Mouse (Mus musculus): ENCODE measurements at regions not wholly inside any gene's neighbourhood (a gene's known extent, or its start where the extent isn't known, plus 50 kb on each side); places are given as distances from the start of the nearest gene placed in this dataset.

DNA sequence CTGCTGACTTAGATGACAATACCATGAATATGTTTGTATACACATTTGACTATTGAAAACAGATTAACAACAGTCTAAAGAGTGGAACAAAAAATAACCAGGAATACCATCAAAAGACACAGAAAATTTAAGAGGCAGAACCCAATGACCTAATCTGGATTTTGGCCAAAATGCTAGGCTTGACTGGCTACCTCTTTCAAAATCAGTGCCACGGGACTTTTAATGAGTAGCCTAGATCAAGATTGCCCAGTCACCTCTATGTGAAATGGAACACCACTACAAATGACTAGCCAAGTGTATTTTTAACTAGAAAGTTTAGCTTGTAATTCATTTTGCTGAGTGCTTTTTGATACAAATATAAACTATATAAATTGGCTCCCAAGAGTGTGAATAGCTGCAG is 286.0 kb upstream of the N6amt1 start:
- DNase-seq (ENCODE audit: low spot score), result no peak

DNA sequence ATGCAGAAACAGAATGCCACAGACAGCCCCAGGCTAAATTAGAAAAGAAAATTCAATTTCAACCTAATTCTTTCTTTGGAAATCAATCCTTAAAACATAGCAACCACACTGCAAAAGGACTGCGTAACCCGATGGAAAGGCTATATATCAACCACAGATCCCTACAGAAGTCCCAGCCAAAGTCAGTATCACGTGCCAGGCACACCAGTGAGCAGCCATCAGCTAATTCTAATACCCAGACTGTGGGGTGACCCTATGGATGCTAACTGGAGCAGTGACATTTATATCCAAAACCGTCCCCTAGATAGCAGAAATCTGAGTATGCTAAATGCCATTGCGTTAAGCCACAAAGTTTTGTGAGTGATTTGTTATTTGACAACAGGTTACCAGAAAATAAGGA is 286.5 kb upstream of the N6amt1 start:
- no peak for DNase-seq (ENCODE audit: low spot score)

DNA sequence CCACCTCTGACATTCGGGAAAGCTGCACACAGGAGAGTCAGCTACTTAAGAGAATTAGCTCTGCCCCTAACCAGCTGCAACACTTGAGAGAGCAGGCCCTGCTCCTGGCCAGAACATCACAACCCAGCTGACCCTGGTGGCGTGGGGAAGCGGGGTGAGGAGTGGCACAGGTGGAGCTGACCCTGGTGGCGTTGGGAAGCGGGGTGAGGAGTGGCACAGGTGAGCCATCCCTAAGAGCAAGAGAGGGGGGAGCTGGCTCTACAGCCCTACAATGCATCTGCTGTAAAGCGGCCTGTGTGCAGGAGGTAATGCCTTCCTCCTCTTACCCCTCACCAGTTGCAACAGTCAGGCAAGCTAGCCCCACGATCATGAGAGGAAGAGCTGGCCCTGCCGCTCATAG is 293.5 kb upstream of the N6amt1 start:
- no peak for DNase-seq (ENCODE audit: low spot score)

DNA sequence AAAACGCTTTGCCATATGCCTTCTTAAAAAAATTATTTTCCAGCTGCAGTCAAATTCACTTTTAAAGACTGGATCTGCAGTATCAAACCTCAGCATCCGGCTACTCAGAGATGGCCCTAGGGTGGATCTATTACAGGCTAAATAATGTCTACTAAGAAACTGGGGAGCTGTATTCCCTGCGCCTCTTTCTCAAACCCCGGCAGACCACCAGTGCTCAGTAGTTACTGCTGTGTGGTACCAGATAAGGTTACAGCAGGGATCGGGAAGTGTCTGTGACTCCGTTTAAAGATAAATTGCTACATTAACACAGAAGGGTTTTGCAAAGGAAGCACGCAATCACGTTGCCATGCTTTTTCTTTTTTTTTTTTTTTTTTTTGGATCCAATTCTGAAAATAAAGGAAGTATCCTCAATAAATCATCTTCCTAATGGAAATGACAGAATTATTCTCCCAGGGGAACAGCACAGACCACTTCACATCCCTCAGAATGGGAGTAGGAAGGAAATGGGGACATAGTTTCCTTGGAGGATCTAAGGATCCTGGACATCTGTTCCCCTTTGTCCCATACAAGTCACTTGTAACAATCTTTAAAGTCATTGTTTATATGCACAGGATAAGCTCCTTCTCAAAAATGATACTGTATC is 304.1 kb upstream of the N6amt1 start:
- no peak for DNase-seq (ENCODE audit: low spot score)

DNA sequence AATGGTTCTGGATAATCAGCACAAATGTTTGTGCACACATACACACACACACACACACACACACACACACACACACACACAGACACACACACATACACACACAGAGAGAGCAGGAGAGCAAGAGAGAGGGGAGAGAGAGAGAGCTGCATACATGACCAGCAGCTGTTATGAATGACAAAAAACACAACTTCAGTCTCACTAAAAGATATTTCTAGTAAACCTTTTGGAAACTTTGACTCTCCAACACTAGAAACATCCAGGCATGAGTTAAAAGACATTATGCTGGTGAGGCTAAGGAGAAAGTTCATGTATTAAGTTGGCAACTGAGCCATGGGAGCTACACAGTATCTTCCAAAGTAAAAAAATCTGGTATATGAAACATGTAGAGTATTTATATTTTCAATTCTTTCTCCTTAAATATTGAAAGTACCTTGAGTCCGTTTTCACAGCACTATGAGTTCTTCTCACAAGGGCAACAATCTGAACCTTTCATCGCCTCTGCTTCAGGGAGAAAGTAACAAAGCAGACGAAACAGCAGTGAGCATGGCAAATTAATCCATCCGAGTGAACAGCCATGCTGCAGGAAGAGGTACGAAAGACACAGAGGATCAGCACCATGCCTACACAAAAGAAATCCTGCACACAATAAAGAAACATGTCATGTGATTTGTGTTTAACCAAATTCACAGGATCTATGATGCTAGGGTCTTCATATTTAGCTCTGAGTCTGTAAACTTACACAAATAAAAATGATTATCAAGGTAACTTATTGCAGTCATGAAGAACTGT is 309.0 kb upstream of the N6amt1 start:
- DNase-seq (ENCODE audit: low spot score), result no peak

DNA sequence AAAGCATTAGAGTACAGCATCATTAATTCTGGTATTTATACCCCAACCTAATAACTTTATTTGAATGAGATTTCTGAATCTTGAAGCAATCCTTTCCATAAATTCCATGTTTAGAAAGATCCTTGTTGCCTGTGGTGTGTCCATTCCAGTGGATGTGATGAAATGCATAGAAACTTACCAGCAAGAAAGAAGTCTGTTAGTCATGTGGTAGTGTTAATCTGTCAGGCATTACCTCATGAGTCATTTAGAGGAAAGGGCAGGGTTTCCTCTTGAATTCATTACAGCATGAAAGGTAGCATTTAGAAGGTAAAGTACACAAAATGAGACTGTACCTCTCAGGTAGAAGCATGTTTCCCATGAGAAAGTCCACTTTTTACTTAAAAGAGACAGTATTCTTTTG is 310.3 kb upstream of the N6amt1 start:
- no peak for DNase-seq (ENCODE audit: low spot score)

DNA sequence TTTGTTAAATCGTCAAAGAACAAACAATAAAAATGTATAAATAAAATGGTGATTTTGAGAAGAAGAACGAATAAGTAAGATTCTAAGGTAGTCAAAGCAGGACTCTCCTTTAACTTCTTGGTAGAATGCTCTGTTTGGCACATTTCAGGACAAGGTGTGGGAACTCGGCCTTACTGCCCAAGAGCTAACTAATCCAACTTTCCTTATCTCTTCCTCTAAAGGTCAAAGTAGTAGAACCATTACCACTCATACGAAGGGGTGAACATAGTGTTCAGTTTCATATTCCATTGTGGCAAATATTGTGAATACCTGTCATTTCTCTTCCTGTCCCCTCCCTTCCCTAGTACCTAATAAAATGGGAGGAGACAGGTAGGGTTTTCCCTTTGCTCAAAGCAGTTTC is 313.6 kb upstream of the N6amt1 start:
- DNase-seq (ENCODE audit: low spot score), result no peak

DNA sequence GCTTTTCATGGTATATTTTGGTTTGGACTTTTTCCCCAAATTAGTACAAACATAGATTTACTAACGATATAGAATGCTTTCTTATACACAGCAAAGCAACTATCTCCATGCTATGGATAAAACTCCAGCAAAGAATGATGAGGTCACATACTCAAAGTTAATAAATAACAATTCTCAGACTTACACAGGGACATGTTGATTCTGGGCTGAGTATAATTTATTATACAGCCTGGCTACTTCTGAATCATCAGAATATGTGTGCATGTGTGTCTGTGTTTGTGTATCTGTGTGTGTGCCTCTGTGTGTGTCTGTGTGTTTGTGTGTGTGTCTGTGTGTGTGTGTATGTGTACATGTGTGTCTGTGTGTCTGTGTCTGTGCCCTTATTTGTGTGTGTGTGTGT is 314.1 kb upstream of the N6amt1 start:
- no peak for DNase-seq (ENCODE audit: low spot score)

DNA sequence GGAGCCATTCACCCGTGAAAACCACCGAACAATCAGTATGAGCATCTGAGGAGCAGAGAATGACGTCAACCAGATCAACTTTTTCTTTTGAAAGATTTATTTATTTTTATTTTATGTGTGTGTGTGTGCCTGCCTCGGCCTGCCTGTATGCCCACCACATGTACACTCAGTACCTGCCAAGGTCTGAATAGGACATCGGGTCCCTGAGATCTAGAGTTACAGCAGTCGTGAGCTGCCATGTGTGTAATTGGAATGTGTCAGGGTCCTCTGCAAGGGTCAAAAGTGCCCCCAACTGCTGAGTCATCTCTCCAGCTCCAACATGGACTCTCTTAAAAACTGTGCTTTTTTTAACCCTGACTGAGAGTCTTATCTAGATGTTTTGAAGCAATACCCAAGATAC is 316.9 kb upstream of the N6amt1 start:
- no peak for DNase-seq (ENCODE audit: low spot score)

DNA sequence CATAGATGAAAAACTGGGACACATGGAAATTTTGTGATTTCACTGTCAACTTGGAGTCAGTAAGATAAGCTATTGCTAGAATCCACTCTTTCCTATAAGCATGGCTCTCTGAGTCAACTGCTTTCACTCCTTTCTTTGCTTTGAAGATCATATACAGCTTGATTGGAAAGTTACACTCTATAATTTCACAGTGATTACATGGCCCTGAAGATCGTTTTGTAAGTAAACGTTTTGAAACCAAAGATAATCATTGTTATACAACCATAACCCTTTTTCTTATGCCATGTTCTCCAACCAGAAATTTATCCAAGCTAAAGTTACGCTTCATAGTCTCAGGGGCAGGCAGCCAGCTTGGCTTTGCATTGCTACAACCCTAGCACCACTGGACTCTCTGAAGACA is 322.1 kb upstream of the N6amt1 start:
- no peak for DNase-seq (ENCODE audit: low spot score)

DNA sequence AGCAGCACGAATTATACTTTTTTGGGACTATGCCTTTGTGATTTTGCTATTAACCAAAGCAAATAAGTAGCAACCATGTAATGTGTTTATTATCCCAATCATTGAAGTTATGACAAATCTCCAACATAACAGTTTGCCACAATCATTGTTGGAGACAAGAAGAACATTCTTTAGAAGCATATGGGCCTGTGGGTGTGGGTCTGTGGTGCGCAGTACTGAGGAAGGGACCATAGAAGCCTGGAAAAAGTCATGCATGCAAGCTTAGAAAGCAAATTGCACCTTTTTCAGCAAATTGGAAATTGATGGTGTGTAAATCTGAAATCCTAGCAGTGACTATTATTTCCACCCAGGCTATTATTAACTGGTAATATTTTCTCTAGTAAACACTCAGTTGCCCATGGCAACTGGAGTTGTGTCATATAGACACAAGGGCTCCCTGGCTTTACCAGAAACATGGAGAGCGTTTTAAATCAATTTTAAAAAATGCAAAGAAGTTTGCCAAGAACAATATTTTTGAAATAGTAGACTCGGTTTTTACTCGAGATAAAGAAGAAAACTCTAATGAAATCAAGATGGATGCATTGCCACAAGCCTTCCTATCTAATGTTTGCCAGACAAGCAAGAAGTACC is 325.4 kb upstream of the N6amt1 start:
- DNase-seq (ENCODE audit: low spot score), result no peak

DNA sequence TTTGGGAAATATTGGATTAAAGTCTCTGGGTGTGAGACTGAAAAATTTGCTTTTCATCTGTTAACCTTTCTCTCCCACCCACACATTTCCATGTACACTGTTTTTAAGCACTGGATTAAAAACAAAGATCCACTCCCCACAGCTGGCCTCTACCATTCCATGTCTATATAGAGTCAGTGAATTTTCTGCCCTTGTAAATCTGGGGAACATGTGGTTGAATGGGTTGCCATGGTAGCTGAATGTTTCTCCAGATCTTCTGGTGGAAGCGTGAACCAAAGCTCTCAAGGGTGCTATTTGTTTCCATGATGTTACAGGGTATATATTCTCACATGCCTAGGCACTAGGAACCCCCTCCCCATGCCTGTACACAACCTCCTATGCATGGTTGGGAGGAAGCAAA is 326.4 kb upstream of the N6amt1 start:
- no peak for DNase-seq (ENCODE audit: low spot score)

DNA sequence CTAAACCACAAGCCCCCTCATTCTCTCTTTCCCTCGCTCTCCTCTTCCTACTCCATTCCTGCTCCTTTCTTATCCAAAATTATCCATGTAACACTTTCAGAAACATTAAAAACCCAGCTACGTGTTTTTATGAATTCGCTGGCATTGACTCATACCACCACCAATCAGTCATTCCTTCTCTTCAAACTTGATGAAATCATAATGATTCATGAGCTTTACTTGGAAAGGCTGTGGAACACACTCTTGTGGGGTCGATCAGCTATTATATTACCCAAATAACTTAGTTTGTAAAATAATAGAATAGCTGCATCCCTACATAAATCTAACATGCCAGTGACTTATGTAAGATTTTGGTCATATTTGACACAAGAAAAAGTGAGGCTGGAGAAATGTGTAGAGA is 331.9 kb upstream of the N6amt1 start:
- DNase-seq (ENCODE audit: low spot score), result no peak

DNA sequence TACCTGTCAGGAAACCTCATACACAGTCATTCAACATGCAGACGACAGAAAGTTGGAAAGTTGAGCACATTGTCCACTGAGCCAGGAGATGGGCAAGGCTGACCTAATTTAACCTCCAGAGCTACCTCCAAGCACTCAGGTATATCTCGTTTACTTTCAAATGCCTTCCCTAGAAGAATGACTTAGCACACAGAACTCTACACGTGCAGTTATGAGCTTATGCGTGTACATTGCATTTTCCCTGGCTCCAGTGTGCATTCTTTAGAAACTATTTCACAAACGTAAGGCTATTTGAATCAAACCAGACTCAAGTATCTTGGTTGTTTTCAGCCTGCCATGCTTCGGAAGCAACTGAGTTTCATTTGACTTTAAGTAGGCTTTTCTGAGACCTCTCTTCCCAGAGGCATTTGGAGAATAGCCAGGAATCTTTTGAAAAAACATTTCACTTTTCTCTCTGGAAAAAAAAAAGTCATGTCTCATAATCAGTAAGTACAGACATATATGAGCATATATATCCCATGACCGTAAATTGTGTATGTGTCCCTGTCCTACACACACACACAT is 336.8 kb upstream of the N6amt1 start:
- DNase-seq (ENCODE audit: low spot score), result no peak

DNA sequence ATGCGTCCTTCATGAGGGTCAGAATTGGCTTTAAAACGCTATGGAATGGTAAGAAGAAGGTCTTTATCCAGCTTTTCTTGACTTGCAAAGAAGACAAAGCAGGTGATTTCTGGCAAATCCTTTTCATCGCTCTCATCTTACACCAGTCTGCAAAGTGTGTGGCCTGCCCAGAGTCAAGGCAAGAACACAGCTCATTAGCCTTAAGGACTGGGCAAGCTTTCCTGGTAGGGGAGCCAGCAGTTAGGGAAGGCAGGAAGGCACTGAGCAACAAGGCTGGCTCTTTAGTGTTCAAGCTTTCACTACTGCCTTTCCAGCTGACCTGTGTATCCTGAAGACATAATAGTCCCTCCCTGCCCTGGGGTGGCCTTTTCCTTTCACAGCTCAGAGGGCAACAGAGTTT is 352.4 kb upstream of the N6amt1 start:
- no peak for DNase-seq (ENCODE audit: low spot score)

DNA sequence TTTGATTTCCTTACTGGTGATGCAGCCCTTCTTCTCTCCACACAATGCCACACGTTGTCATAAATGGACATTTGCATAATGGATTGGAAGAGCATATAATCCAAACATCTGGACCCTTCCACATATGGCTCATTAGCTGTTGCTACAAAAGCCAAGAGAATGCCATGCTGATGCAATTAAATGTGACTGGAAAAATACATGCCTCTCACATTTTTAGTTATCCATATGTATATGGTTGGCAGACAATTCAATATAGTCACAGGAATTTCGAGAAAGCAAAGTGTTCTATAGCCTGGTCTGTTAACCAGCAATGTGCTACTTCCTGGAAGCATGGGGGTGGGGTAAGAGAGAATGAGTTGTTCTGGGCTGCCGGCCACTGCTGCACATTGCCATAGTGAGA is 352.9 kb upstream of the N6amt1 start:
- no peak for DNase-seq (ENCODE audit: low spot score)

DNA sequence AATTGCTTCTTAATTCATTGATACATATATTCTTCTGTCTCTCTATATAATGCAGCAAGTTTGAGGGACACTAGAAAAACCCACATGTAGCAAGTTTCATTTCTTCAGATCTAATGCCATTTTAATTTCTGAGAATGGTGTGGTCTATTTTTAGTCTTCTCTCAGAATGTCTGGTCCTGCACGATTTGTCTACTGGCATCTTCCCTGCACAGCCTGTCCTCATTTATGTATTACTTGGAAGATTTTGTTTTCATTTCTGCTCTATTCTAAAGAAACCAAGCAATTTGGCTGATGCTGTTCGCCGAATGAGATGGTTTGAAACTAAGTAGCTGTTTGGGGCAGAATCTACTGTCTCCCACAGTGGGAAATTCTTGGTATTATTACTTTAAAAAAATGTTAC is 382.3 kb upstream of the N6amt1 start:
- no peak for DNase-seq (ENCODE audit: low spot score)

DNA sequence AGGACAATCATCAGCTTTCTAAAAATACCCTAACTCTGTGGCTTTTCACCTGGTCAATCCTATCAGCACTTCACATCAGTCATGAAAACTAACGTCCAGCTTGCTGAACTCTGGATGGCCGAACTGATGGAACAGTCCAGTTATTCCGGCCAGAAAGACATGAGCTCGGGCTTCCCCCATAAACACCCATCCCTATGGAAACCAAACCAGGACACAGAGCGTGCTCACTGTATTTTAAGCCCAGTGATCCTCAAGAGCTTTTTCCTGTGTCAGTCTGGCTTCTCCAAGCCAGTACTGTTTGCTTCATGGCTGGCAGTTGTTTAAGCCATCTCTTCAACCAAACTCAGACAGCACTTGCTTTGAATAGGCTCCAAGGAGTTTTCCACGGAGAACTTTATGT is 404.3 kb upstream of the N6amt1 start:
- DNase-seq (ENCODE audit: low spot score), result no peak

DNA sequence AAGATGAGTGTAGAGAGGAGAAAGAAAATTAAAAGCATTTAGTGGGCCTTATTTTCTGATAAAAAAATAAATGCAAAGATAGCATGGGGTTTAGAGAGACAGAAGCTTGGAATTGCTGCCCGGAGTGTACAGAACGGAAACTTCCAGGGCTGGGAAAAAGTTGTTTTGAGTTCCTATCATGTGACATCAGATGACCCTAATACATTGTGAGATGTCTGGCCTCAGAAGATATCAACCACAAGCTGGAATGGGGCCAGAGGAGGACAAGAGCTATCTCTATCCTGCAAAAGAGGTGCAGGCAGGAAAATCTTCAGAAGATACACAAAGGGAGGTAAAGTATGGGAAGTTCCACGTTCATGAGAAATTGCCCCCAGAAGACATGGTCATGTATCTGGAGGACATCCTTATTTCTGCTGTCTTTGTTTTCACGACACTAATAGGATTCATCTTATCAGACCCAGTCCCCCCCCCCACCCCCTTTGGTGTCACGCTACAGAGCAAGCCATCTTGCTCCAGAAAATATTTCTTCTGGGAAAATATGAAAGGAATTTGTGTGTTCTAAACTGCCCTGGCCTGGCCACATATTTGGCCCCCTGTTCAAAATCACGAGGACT is 408.3 kb upstream of the N6amt1 start:
- no peak for DNase-seq (ENCODE audit: low spot score)

DNA sequence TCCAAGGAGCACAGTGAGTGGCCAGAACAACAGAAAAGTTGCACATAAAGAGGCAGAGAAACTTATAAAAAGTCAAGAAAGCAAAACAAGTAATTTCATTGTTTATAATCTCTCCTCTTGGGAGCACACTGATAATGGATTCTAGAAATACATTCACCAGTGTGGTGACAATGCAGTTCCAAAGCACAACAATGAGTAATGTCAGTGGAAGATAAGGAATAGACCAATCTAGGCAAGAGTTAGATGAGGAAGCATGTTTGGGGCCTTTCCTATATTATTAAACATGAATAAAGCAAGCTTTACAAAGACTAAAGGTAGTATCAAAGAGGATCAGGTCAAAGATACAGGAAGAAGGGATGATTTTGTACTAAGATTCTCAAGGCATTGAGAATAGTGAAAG is 408.9 kb upstream of the N6amt1 start:
- DNase-seq (ENCODE audit: low spot score), result no peak

DNA sequence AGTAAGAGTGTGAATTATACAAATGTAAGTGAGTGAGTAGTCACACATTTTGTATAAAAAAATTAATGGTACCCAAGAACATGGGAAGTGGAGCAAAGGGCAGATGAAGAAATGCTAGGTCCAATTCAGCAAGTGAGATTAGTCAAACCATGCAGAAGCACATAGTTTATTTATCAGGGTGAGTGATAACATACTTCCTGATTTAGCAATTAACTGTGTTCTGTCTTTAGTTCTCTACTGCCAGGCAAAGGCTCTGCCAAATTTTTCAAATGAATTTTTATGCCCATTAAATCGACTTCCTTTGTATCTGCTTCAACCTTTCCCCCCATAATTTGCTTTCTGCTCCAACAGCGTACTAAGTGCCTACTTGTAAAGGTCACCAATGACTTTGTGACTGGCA is 419.0 kb upstream of the N6amt1 start:
- DNase-seq (ENCODE audit: low spot score), result no peak

DNA sequence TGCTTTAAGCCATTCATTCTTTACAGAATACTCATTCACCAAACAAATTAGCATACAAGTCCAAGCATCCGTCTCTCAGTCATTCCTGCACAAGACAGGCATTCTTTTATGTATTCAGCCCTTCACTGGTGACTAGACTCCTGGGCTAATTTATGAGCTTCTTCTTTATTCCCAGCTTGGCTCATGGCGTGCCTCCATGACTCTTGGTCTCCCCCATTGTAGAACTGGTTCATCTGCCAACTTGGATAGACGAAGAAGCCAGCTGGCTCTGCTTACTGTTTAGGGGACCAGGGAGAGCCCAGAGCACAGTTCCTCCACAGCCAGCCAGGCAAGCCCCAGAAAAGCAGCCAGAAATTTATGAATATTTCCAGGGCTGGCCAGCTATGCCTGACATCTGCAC is 421.2 kb upstream of the N6amt1 start:
- DNase-seq (ENCODE audit: low spot score), result peak; percentile 18

All from urinary bladder, postnatal 25 days (tissue).